Mouse (Mus musculus) cerebellum, adult 2 months (tissue): ENCODE measurements around the gene Commd7.

Experiments used
- CTCF ChIP-seq: fragments of 200-500 bp; IDR thresholded peaks from 2 replicates; pipeline ENCODE4 v1.5.1; 2011; ENCODE audit warnings: low read depth, mild to moderate bottlenecking, control low read depth, low read length, moderate library complexity, borderline replicate concordance; ENCODE audit not compliant: insufficient read depth
- POLR2A ChIP-seq: fragments of 200-500 bp; IDR thresholded peaks from 2 replicates; pipeline ENCODE4 v1.6.1; 2011; ENCODE audit warnings: low read length, control low read depth, borderline replicate concordance; ENCODE audit not compliant: insufficient read depth

DNA sequence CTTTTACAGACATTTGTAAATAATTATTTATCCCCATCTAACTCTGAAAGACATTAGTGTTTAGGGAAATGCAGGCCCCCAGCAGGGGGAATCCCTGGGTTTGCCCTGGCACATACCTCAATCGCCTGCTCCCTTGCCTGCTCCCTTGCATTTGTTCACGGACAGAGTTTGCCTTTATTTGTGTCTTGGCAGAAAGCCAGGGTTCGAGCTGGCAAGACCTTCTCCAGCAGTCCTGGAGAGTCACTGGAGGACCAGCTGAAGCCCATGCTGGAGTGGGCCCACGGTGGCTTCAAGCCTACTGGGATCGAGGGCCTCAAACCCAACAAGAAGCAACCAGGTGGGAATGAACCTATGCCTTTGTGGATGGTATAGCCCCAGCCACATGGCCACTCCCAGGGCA, 37.5 kb upstream of the Commd7 start:
- TF ChIP-seq CTCF (no peak), POLR2A (no peak)
